Mouse (Mus musculus) thymus, postnatal 4 days (tissue): Measurements from ENCODE around the gene Strap.
"Not testable (repeated sequence)": the region's sequence is repeated elsewhere in the genome, so short reads cannot be mapped to it uniquely, and the experiment has no call there.

Experiments
- DNase-seq: peaks from one replicate; pipeline ENCODE4 v3.0.0; 2021

The Strap gene

DNA sequence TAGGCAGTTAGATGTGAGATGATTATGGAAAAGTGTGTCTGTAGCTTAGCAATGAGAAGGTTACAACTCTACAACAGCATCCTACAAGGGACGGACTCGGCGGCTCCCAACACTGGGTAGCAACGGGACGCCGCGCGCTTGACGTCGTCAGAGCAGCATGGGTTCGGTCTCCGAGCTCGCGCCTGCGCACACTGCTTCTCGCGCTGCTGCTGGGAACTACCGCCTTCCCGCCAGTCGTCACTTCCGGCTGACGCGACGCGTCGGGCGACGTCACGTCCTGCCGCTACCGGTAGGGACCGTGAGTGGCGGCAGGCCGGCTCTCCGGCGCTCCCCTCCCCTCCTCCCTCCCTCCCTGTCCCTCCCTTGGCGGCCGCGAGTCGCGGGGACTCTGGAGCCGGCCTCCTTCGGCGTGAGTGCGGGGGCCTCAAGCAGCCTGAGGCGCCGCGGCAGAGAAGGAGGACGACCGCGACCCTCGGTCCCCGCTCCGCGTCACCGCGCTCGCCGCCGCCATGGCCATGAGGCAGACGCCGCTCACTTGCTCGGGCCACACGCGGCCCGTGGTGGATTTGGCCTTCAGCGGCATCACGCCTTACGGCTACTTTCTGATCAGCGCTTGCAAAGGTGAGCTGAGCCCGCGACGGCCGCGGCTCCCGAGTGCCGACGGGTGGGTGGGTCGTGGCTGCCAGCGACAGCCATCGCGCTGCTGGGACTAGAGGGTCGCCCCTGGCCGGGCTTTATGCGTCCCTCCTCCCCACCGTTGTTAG lies at the start of gene Strap:
TSS of gene Strap (plus strand) at position 233 of the 764 bp plus-strand sequence.
- peak; percentile 97 for DNase-seq

DNA sequence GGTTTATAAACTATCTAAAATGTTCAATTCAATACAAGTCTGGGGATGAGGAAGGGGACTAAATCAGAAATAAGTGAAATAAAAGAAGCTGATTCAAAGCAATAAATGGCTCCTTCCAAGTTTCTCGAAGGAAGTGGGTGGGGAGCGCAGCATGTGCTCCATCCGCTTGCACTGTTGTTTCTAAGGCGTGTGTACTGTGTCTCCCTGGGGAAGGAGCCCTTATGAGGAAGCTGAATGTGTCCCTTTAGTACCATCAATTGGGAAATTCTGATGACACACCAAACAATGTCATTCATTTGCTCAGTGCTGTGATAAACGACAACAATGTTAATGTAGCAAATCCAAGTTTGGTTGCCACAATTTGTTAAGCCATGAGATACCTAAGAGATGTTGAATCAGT lies 47.2 kb upstream of the Strap start:
- no peak for DNase-seq

DNA sequence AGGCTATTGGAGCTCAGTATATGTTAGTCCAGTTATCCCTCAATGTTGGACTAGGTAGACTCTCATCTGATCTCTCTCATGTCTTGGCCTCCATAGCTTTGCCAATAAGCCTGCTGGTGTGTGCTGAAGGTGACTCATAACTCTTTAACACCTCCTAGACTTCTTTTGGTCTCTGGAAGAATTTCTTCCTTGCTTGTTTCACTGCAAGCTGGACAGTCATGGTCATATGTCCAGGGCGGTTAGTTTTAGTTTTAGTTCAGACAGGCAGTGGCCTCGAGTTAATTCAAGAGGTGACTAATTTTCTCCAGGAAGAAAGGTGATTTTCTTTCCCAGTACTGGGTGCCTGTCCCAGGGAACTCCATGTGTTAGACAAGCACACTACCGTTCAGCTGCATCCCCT lies 46.8 kb upstream of the Strap start:
- DNase-seq, result no peak

DNA sequence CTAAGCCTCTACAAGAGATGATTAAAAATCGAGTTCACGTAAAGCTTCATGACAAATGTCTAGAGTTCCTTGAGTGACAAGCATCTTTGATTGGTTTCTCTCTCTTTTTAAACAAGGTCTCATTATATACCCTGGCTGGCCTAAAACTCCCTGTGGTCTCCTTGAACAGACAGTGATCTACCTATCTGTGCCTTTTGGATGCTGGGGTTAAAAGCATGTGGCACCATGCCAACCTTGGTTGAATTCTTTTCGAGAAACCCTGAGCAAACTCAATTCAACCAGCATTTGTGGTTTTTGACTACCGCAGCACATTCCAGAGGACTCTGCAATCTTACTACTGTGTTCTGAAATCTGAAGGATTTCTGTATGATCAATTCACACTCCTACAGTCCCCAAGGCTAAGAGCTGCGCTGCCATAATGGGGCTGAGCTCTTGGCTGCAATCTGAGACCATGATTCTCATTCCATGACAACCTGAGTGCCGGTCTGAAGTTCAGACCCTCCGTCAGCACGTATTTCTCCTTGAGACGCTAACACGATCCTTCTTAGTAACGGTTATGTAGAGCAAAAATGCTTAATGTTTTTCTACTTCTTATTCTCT lies 46.3 kb upstream of the Strap start:
- no peak for DNase-seq

DNA sequence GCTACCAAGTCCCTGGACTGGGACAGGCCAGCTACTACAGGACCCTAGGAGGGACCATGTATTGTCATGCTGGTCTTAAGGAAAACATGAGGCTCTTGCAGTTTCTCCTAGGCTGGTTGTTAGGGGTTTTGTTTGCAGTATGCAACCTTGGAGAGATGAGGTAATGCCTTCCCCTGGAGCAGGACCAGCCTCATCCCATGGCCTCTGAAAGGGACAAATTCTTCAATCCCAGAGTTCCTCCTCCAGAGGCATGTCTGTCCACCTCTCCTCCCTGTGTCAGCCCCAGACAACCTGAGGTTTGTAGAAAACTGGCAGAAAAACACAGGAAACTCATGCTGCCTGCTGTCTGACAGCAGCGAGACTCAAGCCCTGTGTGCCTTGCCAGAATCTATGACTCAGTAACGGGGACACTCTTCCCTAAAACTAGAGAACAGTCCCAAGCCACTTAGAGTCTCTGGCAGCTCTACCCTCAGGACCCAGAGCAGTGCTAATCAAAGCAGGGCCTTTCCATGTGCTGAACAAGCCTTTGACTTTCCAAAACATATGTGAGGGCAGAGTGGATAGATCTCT lies 44.2 kb upstream of the Strap start:
- no peak for DNase-seq

DNA sequence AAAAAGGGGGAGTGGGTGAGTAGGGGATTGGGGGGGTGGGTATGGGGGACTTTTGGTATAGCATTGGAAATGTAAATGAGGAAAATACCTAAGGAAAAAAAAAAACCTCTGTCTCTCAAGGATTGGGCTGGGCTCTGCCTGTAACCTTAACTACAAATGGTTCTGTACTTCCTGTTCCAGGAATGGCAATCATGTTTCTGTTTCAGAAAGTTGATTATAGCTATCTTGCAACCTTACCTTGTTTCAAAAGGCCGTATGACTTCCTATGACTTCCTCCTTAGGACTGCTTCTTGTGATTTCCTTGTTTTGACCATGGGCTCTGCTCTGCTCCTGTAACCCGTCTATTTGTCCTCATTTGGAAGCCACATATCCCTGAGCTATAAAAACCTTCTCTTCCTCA lies 40.6 kb upstream of the Strap start:
- no peak for DNase-seq

DNA sequence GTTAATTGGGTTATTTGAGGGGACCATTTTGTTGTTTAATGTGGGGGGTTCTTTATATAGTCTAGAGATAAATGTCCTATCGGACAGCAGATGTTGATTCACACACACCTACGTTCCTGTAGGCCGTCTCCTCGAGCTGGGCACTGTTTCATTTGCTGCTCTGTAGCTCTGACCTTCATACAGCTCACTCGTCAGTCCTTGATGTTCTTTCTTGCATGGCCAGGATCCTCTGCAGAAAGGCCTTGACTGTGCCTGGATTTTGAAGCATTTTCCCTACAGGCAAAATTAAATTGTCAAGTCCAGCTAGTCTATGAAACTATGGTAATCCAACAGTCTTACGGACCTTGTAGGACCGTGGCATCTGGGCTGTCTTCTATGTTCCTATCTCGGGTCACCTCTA lies 39.8 kb upstream of the Strap start:
- no peak for DNase-seq

DNA sequence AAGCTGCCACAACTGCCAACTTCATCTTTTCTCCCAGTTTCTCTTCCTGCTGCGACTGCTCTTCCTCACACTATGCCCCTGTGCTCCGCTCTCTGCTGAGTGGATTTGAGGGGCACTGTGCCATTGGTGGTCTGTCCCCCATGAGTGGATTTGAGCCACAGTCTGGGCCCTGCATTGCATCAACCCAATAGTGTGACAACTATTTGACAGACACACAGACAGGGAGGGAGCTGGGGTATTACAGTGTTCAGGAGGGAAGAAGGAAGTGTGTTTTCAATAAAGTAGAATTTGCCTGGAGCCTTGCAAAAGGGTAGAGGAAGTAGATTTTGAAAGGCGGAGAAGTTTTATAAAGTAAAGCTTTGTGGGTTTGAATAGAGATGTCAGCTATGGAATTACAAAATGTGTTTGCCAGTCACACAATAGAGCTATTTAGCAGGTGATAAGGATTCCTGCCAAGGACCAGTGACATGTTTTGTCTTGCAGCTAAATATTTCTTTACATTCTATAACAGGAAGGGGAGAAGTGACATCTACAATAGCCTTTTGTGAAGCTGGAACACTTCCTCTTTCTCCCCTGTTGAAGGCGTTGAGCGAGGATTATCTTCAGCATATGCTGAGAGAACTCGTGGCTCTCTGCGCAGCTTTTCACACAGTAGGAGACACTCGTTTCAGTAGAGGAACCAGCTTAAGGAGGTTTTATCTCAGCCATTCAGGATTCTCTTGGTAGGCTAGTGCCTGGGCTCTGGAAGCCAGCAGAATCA lies 38.3 kb upstream of the Strap start:
- no peak for DNase-seq

DNA sequence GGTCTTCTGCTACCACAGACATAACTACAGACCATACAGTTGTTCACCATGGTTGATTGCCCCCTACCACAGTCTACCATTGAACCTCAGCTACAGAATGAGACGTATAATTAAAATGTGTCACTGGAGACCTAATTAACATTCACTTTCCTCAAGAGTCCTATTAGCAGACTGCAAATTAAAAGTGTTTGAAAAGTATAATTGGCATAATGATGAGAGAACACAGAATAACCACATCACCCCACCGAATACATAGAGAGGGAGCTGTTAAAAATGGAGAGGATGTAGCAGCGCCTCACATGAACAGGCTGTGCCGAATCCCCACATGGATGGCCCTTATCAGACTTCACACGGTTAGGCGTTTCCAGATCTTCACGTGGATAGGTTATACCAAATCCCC lies 35.4 kb upstream of the Strap start:
- no peak for DNase-seq

DNA sequence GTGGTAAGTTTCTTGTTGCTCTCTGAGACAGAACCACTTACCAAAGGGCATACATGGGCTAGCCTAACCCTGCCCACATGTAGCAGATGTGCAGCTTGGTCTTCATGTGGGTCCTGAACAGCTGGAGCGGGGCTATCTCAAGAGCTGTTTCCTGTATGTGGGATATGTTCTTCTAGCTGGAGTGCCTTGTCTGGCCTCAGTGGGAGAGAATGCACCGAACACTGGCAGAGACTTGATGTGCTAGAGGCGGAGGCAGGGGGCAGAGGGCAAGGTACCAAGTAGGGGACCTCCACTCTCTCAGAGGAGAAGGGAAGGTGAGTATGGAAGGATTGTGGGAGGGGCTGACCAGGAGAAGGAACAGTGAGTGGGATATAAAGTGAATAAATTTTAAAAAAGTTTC lies 32.7 kb upstream of the Strap start:
- DNase-seq, result no peak

DNA sequence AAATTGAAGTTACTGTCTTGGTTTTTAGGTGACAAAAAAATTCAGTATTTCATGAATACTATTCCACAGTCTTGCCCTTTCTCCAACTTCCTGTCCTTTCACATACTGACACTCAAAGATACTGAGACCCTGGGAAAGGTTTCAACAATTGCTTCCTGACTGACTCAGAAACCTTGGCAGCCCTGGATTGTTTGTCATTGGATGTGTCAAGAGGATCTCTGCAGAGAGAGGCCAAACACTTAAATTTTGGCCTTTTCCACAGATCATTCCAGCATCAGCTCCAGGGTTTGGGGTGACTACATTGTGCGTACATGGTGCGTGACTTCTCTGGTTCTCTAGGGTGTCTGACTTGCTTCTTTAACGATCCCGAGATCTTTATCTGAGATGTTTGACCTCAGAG lies 32.0 kb upstream of the Strap start:
- no peak for DNase-seq

DNA sequence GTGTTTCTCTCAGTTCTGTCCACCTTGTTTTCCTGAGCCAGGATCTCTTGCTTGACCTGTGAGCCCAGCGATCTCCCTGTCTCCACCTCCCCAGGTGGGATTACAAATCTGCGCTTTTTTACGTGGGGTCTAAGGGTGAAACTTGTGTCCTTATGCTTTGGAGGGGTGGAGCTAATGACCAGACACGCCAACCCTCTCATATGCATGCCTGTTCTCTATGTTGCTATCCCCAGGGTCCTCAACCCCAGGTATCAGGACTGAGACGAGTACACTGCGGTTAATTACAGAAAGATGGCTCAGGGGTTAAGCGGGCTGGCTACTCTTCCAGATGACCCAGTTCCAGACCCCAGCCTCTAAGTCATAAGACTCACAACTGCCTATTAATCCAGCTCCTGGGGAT lies 31.4 kb upstream of the Strap start:
- no peak for DNase-seq

DNA sequence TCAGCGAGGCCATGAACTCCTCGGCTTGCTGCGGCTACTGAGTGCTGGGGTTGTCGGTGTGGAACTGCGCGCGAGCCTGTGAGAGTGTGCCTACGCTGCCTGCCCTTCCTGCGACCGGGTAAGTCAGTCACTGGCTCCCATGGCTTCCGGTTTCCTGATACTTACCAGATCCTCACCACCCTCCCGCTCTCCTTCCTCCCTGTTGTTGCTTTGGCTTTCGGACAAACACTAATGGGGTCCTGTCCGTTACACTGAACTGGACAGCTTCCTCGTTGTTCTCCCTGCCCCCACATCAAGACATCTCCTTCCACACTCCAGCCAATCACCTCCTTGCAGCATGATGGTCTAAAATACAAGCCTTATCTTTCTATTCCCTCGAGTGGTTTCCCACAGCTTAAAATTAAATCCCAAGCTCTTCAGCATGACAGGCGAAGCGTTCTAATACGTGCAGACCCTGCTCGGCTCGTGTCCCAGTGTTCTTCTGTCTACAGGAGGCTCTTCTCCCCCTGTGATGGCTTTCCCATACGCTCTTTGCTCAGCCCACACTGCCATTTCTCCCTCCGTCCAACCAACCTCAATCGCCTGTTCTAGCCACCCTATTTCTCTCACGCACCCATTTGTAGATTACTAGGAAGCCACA lies 30.5 kb upstream of the Strap start:
- peak; percentile 25 for DNase-seq

DNA sequence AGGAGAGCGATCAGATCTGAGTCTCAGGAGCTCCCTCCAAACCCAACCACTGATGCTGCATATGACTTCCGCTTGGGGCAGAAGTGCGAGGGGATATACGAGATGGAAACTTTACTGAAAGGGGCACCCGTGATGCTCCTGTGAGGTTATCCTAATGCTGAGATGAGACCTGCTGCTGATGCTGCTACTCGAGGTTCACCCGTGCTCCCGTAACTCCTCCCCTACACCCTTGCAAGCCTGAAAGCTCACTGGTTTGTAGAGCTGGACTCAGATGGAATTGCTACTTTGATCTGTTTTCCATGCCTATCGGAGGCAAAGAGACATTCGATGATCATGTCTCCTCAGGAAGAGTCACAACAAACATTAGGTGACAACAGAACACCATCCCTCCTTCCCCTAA lies 28.7 kb upstream of the Strap start:
- no peak for DNase-seq

DNA sequence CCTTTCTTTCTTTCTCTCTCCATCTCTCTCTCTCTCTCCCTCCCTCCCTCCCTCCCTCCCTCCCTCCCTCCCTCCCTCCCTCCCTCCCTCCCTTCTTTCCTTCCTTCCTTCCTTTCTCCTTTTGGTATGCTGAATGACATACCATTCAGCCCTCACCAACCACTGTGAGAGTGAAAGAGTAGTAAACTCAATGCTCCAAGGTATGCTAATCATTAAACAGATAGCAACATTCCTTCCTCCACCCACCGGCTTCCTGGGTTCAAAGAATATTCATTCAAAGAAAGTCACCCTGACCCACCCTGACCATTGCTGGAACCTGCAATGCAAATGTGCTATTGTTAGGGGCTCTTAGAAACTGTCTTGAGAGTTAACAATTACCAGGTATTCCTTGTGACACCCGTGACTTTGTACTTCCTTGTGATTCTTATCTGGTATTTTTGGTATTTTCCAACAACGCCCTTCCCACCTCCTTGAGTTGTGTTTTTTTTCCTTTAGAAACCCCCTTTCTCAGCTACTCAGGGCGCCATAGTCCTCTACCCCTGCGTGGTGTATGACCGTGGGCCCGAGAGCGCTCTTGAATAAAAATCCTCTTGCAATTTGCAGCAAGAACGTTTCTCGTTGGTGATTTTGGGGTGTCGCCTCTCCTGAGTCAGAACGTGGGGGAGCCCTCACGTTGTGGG lies 26.0 kb upstream of the Strap start:
- not testable (repeated sequence) for DNase-seq

DNA sequence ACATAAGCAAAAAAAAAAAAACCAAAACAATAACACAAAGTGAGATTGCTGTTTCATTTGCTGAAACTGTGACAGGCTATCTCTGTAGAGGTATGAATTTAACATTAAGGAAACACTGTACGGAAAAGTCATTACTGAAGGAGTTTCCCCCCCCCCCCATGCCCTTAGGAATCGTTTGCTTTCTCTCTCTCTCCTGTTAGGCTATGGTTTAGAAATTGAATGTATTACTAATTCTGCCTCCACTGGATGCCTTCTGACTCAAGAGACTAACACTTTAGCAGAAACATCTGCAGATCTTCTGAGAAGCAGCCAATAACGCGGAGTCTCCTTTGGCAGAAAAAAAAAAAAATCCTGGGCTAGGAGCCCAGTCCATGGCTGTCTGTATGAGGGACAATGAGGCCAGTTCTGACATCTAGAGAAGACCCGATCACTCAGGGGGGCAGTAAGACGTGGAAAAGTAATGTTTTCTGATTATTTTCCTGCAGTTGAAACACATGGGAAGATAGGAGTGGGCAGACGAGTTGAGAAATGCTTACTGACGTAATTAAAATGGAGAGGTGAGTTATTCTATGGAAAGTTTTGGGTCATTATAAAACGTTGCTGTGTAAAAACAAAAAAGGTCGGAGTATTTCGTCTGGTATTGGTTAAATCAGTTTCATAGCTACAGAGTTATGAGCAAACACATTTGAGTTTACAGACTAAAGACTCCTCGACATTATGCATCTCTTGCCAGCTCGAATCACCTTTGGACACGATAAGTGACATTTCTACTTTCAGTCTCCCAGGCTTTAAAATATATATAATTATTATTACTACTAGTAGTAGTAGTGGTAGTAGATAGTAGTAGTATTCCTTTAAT lies 24.5 kb upstream of the Strap start:
- DNase-seq, result no peak

DNA sequence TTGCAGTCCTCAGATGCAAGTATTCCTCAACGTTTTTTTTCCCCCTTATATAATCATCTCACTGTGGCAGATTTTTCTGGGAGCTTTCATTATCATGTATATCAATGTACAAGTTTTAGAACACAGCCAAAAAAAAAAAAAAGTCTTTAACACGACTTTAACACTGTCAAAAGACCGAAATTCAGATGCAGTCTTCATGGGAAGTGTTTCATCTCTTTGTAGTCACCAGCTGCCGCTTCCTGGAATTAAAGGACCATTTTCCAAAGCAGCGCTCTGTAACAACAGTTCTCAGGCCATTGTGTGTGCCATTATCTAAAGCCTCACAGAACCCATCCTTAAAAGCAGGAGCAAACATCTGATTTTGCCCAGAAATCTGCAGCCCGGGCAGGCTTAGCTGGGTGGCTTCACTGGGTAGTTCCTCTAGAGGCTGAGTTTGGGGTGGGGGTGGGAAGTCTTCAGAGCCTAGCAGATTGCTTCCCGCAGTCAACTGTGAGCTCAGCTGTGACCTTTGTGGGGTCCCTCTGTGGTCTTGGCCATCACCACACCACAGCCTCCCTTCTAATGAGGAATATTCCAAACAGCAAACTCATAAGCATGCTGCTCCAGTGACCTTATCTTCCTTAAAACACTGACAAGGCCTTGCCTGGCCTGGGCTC lies 22.1 kb upstream of the Strap start:
- DNase-seq, result no peak

DNA sequence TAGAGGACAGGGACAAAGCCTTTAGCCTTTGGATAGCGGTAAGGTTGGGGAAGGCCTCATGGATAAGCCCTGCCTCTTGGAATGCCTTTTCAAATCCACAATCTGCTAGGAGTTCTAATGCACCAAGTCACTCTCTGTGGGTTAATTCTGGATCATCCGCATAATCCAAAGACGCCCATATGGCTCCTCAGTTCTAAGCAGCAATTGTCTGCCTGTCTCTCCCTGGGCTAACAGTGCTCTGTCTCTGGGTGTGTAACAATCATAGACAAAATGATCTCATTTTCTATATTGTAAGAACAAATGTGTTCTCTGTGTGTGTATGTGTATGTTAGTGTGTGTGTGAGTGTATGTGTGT lies 21.6 kb upstream of the Strap start:
- no peak for DNase-seq

DNA sequence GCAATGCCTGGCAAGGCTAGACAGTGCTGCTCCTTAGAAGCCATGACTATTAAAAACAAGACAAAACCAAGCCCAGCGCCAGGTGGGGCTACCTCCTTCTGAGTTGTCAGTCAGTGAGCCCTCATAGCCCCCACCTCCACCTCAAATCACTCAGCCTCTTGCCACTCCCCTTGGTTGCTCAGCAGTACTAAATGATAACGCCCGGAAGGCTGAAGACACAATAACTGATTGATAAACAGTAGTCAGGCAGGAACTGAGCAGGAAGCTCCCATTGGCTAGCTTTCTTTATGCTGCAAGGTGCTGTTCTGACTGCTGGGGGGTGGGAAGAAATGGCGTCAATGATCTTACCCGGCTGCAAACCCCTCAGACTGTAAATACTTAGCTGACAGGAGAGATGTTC lies 18.1 kb upstream of the Strap start:
- no peak for DNase-seq

DNA sequence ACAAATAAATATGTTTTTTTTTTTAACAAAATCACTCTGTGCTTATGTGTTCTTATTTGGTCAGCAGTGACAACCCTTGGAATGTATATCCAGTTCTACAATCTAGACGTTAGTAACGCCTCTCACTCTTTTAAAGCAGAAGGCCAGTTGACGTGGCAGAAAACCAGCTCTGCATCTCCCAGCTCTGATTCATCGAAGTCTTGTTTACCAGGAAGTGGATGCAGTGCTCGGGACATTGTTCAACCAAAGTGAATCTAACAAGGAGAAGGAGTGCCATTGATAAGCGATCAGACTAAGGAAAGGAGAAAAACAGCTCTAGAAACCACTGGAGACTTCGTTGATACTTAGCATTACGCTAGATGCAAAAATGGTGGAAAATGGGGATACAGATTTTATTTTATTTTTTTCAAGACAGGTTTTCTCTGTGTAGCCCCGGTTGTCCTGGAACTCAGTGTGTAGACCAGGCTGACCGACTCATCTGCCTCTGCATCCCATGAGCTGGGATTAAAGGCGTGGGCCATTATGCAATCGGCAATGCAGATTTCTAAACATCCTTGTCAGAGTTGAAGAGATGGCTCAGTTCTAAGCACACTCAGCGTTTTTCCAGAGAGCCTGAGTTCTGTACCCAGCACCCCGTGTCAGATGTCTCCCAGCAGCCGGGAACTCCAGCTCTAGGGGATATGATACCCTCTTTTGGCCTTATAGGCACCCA lies 12.5 kb upstream of the Strap start:
- DNase-seq, result no peak

DNA sequence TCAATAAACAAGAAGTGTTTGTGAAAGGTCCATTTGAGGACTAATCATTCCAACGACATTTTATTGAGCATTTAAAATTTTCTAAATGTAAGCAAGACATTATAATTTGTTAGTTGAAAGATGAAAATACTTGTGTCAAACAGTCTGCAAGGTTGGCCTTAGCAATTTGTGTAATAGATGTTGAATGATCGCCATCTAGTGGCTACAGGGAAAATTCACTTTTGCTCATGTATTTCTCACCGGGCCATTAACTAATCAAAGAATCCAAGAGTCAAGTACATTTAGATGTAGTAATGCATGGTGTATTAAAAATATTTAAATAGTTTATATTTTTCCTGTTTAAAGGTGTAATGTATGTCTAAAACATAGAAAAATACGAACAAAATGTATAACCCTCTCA lies 11.0 kb upstream of the Strap start:
- no peak for DNase-seq
